Mouse (Mus musculus) limb, embryonic 14.5 days (tissue): ENCODE measurements around the gene Laptm5. TPM values are rescaled to one million over a fixed set of nuclear protein-coding genes. Genes with fewer than 3 reads are reported as not detected.
A peak's percentile ranks its signal among the peaks of the same experiment; 100 is the strongest.

Experiments
- ATAC-seq: fragments of 200-750 bp; cut with Nextera tagmentation; 2 replicates; pipeline ENCODE4 v1.8.0; 2017; ENCODE audit warnings: low read depth, moderate number of reproducible peaks, moderate TSS enrichment; ENCODE audit not compliant: low FRiP score
- DNase-seq: peaks from one replicate; pipeline ENCODE4 v3.0.0-alpha.2; 2015; ENCODE audit warnings: low spot score
- H3K27ac ChIP-seq: fragments of 300-500 bp; sonication (generic); replicated peaks from 2 replicates; pipeline ENCODE4 v1.5.1; 2014; ENCODE audit warnings: low read depth, mild to moderate bottlenecking, low read length, moderate library complexity, mixed read lengths
- H3K27me3 ChIP-seq: fragments of 300-500 bp; sonication (generic); 2 replicates; pipeline ENCODE4 v1.6.1; 2014; ENCODE audit warnings: low read length, mixed read lengths; ENCODE audit not compliant: control insufficient read depth, insufficient read depth
- H3K36me3 ChIP-seq: fragments of 300-500 bp; sonication (generic); 2 replicates; pipeline ENCODE4 v1.6.1; 2014; ENCODE audit warnings: mild to moderate bottlenecking, low read length, moderate library complexity, mixed read lengths; ENCODE audit not compliant: control insufficient read depth, insufficient read depth
- H3K4me1 ChIP-seq: fragments of 300-500 bp; sonication (generic); 2 replicates; pipeline ENCODE4 v1.6.1; 2014; ENCODE audit warnings: antibody characterized with exemption, low read length, mixed read lengths; ENCODE audit not compliant: control insufficient read depth, insufficient read depth
- H3K4me2 ChIP-seq: fragments of 300-500 bp; sonication (generic); replicated peaks from 2 replicates; pipeline ENCODE4 v1.6.1; 2014; ENCODE audit warnings: low read depth, mild to moderate bottlenecking, low read length, moderate library complexity; ENCODE audit not compliant: severe bottlenecking
- H3K4me3 ChIP-seq: fragments of 300-500 bp; sonication (generic); replicated peaks from 2 replicates; pipeline ENCODE4 v1.5.1; 2014; ENCODE audit warnings: low read length
- H3K9ac ChIP-seq: fragments of 300-500 bp; sonication (generic); 2 replicates; pipeline ENCODE4 v1.6.1; 2014; ENCODE audit warnings: mild to moderate bottlenecking, low read depth, low read length, moderate library complexity; ENCODE audit not compliant: severe bottlenecking
- H3K9me3 ChIP-seq: fragments of 300-500 bp; sonication (generic); 2 replicates; pipeline ENCODE4 v1.6.1; 2016; ENCODE audit warnings: low read length; ENCODE audit not compliant: control insufficient read depth
- POLR2A ChIP-seq: fragments of 200-500 bp; IDR thresholded peaks from 2 replicates; pipeline ENCODE4 v1.8.0; 2012; ENCODE audit warnings: inconsistent platforms, mild to moderate bottlenecking, moderate library complexity, borderline replicate concordance; ENCODE audit not compliant: insufficient read depth, insufficient read length; ENCODE audit errors: extremely low read depth
- WGBS: fragments of 180-500 bp; shearing (Covaris S2); extraction: QIAGEN DNeasy Blood & Tissue Kit; methylation state at CpG from one replicate; pipeline ENCODE4 v1.1.7; 2014; 5-methylcytosine and 5-hydroxymethylcytosine counted together
- polyA plus RNA-seq, 2 experiments: library from polyadenylated mRNA; depleted of rRNA in 1 of 2; stranded (reverse) in 1 of 2; unstranded in 1 of 2; fragments of >200 nt; fragmentation: Nextera tagmentation in 1 of 2; extraction: Ambion mirVana in 1 of 2; gene quantifications; 2 replicates each; pipeline versions ENCODE4 v1.2.1 to v1.2.3; 2012 to 2014

Gene Laptm5
- polyA plus RNA-seq, 2 experiments, result 45.5 to 75.8 TPM

- TF ChIP-seq POLR2A, result no peak
- no peak overlapping the region for H3K4me2 ChIP-seq
- ATAC-seq (no peak), DNase-seq (no peak)
- no peak overlapping the region for H3K9ac ChIP-seq
- H3K9me3 ChIP-seq, result no peaks in the 10 kb centered on the region
- no peaks in the 10 kb centered on the region for H3K36me3 ChIP-seq
- no peak overlapping the region for H3K4me3 ChIP-seq
- H3K27ac ChIP-seq, result no peak overlapping the region
- no peaks in the 10 kb centered on the region for H3K27me3 ChIP-seq
- H3K4me1 ChIP-seq, result peaks cover 14% of the 10 kb centered on the region
- 49% methylated on average over 11 of the region's 11 CpGs for WGBS
Observed at GRCm38 (mm10) chr4:130872414-130872813, 40.5 kb upstream of the Laptm5 start.

GRCm38 (mm10) chr4:130873440-130873839, 39.5 kb upstream of the Laptm5 start:
- TF ChIP-seq POLR2A, result no peak
- no peak overlapping the region for H3K4me2 ChIP-seq
- H3K4me3 ChIP-seq, result no peak overlapping the region
- no peaks in the 10 kb centered on the region for H3K9me3 ChIP-seq
- H3K4me1 ChIP-seq, result peaks cover 24% of the 10 kb centered on the region
- no peaks in the 10 kb centered on the region for H3K27me3 ChIP-seq
- no peaks in the 10 kb centered on the region for H3K36me3 ChIP-seq
- no peak overlapping the region for H3K9ac ChIP-seq
- ATAC-seq (no peak), DNase-seq (no peak)
- H3K27ac ChIP-seq, result no peak overlapping the region
- WGBS, result 85% methylated on average over 5 of the region's 5 CpGs

GRCm38 (mm10) chr4:130874601-130875000, 38.3 kb upstream of the Laptm5 start:
- WGBS, result 18% methylated on average over 10 of the region's 10 CpGs
- ATAC-seq, result no peak
- TF ChIP-seq POLR2A, result no peak

GRCm38 (mm10) chr4:130876016-130876726, 36.8 kb upstream of the Laptm5 start:
- no peak for TF ChIP-seq POLR2A
- H3K27me3 ChIP-seq, result no peaks in the 10 kb centered on the region
- 48% methylated on average over 14 of the region's 14 CpGs for WGBS
- H3K9ac ChIP-seq, result no peak overlapping the region
- H3K9me3 ChIP-seq, result no peaks in the 10 kb centered on the region
- ATAC-seq (no peak), DNase-seq (no peak)
- no peaks in the 10 kb centered on the region for H3K36me3 ChIP-seq
- peaks cover 36% of the 10 kb centered on the region for H3K4me1 ChIP-seq
- H3K4me2 ChIP-seq, result no peak overlapping the region
- no peak overlapping the region for H3K4me3 ChIP-seq
- H3K27ac ChIP-seq, result no peak overlapping the region

More at GRCm38 (mm10) chr4:130874601-130875000, 38.3 kb upstream of the Laptm5 start:
- Histone ChIP-seq H3K4me2 (no peak overlapping the region), H3K36me3 (no peaks in the 10 kb centered on the region), H3K4me3 (no peak overlapping the region), H3K9ac (no peak overlapping the region), H3K4me1 (peaks cover 34% of the 10 kb centered on the region), H3K27ac (no peak overlapping the region), H3K27me3 (no peaks in the 10 kb centered on the region), H3K9me3 (no peaks in the 10 kb centered on the region)
- DNase-seq, result peak; percentile 81

GRCm38 (mm10) chr4:130878273-130879047, 34.5 kb upstream of the Laptm5 start:
- peaks cover 36% of the 10 kb centered on the region for H3K4me1 ChIP-seq
- WGBS, result 3% methylated on average over 21 of the region's 21 CpGs
- ATAC-seq (peak; percentile 91), DNase-seq (peak; percentile 91)
- 0 out of 2 replicates have a peak overlapping the region, but pooled peaks have one; percentile 5 for H3K9ac ChIP-seq
- H3K36me3 ChIP-seq, result no peaks in the 10 kb centered on the region
- H3K9me3 ChIP-seq, result no peaks in the 10 kb centered on the region
- no peaks in the 10 kb centered on the region for H3K27me3 ChIP-seq
- no peak overlapping the region; the same call in 1 of the 2 replicates for H3K4me3 ChIP-seq
- H3K4me2 ChIP-seq, result peak overlapping the region; percentile 48
- no peak for TF ChIP-seq POLR2A
- H3K27ac ChIP-seq, result peak overlapping the region; percentile 73
